Mouse (Mus musculus): ENCODE measurements around the gene Bax.
A peak's percentile ranks its signal among the peaks of the same experiment; 100 is the strongest.

Bax gene

DNA sequence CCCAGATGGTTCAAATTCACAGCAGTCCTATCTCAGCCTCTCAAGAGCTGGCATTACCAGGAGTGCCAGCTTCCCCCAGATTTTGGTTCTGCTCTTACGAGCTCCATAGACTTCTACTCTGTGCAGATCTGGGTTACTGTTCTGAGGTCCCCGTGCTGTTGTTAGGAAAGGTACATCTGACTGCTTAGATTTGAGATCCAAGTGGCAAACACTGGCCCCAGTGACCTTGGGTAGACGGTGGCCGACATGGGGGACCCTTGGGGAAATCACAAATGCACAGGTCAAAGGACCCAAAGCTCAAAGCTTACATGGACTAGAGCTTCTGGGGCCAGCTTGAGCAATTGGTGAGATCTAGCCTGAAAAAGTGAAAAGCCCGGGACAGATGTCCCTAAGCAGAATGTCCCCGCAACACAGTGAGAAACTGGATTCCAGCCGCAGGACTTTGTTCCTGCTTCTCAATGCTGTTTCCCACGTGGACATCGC, 9.9 kb downstream of the Bax start:
- DNase-seq (ENCODE audit: low spot score) = no peak

DNA sequence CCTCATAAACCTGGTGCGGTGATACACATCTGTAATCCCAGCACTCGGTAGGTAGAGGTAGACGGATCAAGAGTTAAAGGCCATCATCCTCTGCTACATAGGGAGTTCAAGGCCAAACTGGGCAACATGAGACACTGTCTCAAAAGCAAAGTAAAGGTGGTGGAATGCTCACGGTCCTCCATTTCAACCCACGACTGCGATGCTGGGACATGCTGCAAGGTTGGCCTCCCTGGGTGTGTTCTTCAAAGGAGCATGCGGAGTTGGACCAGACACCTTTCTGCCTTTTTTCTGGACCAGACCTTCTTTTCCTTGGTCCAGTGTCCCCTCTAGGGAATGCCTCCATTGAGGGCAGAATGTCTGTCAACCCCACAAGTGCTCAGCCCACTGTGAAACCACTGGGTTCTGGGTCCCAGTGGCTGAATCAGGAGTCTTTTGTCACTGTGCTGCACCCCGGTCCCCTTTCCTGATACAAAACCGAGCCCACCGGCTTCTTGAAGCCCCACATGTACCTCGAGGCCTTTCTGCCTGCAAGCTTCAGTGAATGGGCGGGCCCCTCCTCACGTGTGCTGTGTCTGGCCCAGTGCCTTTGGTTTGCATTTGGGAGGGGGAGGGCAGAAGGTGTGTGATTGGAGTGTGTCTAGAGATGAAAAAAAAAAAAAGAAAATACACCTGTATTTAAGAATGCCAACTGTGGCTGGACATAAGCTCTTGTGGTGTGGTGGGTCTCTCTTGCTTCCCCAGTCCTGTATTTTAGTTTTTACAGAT, 10.6 kb downstream of the Bax start:
- no peak for DNase-seq (ENCODE audit: low spot score)

DNA sequence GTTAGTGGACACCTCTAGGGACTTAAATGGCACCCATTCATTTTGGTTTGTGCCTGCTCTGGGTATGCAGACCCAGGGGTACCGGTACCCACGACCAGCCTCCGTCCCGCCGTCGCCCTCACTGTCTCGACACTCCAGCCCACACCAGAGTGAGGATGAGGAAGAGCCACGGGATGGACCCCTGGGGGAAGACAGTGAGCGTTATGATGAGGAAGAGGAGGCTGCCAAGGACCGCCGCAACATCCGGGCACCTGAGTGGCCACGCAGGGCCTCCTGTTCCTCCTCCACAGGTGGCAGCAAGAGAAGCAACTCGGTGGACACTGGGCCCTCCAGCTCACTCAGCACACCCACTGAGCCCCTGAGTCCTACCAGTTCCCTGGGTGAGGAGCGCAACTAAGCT, 11.7 kb downstream of the Bax start:
- no peak for DNase-seq (ENCODE audit: low spot score)

DNA sequence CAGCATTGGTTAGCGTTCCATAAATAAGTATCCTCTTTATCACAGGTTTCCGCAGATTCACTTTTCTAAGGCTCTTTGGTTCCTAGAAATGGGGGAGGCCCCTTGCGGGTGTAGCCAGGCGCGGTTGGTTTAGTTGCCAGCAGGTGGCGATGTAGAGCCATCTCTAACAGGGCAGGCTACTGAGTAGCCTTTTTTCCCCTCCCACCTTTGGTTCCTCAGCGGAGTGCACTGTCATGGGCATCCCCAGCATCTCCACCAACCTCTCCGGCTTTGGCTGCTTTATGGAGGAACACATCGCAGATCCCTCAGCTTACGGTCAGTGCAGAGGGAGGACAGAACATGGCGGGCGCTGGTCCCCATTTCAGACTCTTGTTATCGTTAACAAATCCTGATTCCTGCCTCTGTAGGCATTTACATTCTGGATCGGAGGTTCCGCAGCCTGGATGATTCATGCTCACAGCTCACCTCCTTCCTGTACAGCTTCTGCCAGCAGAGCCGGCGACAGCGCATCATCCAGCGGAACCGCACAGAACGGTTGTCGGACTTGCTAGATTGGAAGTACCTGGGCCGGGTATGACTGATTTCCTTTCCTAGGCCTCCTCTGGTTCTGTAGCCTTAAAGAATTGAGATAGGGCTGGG, 15.2 kb downstream of the Bax start:
- peak; percentile 83 for DNase-seq (ENCODE audit: low spot score)

DNA sequence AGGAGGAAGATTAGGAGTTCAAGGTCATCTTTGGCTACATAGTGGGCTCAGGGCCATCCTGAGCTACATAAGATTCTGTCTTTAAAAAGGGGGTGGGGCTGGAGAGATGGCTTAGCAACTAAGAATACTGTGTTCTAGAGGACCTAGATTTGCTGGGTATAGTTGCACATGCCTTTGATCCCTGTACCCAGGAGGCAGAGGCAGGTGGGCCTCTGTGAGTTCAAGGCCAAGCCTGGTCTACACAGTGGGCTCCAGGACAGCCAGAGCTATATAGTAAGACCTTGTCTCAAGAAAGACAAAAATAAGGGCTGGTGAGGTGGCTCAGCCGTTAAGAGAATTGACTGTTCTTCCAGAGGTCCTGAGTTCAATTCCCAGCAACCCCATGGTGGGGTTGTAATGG, 16.7 kb downstream of the Bax start:
- no peak for DNase-seq (ENCODE audit: low spot score)

DNA sequence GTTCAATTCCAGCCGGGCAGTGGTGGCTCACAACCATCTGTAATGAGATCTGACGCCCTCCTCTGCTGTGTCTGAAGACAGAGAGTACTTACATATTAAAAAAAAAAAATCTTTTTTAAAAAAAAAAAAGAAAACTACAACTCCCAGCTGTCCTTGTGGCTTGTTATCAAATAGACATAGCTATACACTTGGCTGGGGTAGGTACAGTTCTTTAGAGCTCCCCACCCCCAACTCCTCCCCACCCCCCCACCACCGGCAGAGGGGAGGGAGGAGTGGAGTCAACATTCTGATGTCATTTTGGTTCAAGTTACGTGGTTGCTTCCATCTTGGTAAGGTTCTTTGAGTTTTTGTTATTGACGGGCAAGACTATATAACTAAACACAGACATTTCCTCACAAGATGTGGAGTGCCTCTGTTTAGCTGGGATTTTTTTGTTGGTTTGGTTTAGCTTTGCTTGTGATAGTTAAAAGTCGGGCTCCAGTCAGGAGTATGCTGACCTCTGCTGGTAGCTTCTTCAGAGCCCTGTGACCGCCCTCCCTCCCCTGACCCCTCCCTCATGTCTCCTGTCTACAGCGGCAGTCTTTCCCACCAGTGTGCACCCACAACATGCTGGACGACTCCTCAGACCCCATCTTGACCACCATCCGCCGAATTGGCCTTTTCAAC, 19.2 kb downstream of the Bax start:
- DNase-seq (ENCODE audit: low spot score) = no peak

DNA sequence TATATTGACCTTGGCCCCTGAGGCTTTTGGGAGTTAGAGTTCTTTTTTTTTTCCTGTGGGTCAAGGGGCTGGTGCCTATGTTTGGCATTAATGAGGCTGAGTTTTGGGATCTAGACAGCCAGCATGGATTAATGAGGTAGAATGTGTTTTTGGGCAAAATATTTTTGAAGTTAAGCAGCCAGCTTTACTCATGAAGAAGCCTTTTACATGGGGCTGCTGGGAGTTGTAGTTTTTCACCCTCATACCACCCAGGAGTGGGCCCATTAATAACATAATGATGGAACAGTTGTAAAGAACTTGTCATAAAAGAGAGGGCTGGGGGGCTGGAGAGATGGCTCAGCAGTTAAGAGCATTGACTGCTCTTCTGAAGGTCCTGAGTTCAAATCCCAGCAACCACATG, 20.1 kb downstream of the Bax start:
- no peak for DNase-seq (ENCODE audit: low spot score)

DNA sequence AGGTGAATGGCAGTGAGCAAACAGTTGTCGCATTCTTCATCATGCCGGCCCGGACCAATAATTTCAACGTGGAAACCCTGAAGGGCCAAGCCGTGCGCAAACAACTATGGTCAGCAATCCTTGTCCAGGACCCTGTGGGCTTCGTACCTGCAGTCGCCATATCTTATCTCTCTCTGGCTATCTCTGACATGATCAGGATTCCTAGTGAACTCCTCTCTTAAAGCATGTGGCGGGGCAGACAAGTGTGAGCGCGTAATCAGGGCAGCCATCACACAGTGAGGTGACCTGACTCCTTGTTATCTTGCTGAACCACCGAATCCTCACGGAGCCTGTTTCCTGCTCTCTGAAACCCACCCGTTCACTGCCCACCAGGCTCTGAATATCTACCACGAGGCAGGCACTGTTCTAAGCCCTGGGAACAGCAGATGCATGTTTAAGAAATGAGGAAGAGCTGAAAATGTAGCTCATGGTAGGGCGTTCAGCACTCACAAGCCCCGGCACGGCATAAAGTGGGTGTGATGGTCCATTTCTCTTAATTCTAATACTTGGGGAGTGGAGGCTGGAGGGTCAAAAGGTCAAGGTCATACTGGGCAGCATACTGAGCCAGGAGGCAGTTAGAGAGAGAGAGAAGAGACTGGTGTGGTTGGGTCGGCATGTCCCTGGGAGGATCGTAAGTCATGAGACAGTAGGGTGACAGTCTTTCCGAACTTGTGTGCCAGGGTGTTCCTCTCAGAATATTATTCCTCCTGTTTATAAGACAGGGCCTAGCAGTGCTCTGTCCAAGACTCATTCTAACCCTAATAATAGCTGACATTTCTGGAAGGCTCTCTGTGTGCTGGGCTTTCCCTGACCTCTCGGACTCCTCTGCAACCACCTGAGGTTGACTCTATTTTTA, 22.9 kb downstream of the Bax start:
- no peak for DNase-seq (ENCODE audit: low spot score)

DNA sequence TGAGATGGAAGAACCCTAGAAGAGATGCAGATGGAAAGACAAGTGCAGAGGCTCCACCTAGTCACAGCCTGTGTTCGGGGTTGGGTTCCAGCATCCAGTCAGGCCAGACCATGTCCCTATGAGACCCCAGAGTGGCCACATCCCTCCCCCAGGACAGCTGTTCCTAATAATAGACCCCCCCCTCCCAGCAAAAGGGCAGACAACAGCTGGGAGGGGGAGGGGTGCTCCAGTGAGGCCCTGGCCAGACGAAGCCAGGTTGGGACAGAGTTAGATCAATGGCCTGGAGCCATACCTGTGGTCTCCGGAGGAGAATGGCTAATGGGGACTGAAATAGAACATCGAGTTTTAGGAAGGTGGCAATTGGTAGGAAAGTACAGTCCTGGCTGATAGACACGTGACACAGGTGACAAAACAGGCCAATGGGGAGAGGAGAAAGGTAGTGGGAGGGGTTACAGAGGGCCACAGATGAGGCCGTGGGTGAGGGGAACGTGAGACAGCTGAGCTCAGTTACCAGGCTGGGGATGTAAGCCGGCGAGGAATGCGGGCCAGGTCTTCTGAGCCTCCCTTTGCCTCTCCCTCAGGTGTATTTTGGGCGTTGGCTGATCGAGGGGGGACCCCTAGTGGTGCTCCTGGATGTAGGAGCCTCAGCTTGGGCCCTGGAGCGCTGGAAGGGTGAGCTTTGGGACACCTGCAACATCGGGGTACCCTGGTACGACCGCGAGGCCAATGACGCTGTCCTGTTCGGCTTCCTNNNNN, 29.0 kb downstream of the Bax start, which contains the start of gene Ruvbl2:
TSS of gene Ruvbl2 (minus strand) at position 576 of the 756 bp plus-strand sequence.
- DNase-seq (ENCODE audit: low spot score) = no peak

DNA sequence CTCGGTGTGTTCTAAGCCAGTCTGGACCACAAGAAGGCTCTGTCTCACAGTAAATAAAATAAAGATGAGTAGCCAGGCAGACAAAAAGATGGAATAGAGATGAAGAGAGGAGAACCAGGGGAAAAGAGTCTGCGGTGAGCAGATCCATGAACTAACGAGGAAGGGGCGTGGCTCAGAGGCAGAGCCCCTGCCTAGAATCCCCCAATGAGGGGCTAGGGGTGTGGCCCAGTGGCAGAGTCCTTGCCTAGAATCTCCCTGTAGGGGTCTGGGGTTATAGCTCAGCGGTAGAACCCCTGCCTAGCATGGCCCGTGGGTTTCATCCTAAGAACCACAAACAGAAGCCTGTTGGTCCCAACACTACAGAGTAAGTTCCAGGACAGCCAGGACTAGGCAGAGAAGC, 29.7 kb downstream of the Bax start:
- no peak for DNase-seq (ENCODE audit: low spot score)

DNA sequence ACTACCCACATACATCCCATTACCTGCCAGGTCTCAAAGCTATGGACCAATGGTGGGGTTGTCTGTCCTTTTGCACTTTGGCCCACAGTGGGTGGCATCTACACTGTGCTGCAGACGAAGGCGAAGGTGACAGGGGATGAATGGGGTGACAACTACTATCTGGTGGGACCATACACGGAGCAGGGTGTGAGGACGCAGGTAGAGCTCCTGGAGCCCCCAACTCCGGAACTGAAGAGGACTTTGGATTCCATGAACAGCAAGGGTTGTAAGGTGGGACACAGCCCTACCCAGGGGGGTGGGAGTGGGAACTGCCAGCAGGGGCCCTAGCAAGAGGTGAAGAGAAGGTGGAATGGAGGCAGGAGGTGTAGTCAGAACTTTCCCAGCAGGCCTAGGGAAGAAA, 30.3 kb downstream of the Bax start:
- no peak for DNase-seq (ENCODE audit: low spot score)

DNA sequence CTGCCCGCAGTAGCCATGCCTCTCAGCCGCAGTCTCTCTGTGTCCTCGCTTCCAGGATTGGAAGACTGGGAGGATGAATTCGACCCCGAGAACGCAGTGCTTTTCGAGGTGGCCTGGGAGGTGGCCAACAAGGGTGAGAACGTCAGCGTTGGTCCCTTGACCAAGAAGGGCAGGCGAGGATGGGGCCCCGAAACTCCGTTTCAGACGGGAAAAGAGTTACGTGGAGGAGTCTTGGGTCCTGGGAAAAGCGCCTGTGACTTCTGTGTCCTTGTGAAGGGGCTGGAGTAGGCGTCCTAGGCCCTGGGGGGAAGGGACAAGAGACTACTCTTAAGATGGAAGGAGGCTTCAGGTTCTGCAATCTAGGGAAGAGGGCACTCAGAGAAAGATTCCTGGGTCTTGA, 31.7 kb downstream of the Bax start:
- no peak for DNase-seq (ENCODE audit: low spot score)

DNA sequence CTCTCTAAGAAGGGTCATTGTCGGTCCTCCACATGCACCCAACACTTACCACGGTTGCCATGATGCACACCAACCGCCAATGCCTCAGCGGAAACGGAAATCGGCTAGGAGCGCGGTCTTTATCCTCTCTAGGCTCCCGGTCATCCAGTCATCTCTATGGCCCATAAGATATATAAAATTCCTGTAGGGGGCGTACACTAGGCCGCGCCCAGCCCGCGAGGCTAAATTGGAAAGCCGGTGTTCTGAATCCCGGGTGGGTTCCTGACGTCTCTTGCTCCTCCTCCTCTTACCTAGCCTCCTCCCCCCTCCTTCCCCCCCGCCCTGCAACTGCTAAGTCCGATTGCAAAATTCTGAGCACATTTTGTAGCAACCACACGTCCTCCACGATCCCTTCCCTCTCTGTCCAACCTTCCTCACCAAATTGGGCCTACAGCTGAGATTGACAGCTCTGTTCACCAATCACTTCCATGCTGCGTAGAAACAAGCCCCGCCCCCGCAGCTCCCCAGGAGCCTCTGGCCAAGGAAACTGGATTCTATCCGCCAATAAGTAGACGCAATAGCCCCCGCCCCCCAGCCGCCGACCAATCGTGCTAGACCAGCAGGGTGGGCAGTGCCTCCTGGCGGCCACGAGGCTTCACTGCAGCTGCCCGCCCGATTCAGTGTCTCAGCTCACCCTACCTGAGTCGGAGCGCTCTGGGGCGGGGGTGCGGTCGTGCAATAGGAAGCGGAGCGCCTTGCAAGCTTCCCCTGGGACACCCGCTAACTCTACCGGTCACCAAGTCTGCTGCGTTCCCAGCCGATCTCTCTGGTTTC, 32.3 kb downstream of the Bax start, which contains the start of gene Gys1:
TSS of gene Gys1 (plus strand) at position 642 of the 813 bp plus-strand sequence.
- peak; percentile 100 for DNase-seq (ENCODE audit: low spot score)

DNA sequence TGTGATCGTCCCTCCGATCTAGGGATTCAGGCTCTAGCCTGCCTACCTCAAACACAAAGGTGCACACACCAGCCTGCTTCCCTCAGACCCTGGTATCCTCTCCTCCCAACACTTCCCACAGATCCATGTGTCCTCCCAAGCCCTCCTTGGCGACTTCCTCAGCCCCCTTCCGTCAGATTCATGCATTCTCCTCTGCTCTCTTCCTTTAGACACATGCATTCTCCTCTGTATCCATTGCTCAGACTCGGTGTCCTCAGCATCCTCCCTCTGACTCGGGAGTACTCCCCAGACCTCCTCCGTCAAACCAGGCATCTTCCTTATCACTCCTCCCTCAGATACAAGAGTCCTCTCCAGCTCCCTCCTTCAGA, 32.9 kb downstream of the Bax start:
- DNase-seq (ENCODE audit: low spot score) = no peak

DNA sequence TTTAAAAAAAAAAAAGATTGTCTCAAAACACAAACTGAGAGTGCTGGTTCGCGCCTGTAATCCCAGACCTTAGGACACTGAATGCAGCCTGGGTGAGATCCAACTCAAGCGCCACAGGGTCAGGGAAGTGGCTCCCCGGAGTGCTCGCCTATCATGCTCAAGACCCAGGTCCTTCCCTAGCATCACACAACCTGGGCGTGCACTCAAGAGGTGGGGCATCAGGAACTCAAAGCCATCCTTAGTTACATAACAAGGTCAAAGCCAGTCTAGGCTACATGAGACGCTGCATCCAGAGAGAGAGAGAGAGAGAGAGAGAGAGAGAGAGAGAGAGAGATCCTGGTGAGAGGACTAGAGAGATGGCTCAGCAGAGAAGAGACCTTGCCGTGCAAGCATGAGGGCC, 40.1 kb downstream of the Bax start:
- no peak for DNase-seq (ENCODE audit: low spot score)

DNA sequence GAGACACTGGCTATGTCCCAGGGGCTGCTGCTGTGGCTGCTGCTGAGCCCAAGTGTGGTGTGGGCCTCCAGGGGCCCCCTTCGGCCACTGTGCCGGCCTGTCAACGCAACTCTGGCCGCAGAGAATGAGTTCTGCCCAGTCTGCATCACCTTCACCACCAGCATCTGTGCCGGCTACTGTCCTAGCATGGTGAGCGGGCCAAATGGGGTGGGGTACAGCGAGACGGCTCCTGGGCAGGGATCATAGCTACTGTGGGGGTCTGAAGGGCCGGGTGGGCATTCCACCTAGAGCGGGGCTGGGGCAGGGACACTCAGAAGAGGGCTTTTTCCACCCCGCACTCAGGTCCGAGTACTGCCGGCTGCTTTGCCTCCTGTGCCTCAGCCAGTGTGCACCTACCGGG, 45.5 kb downstream of the Bax start:
- DNase-seq (ENCODE audit: low spot score) = no peak

DNA sequence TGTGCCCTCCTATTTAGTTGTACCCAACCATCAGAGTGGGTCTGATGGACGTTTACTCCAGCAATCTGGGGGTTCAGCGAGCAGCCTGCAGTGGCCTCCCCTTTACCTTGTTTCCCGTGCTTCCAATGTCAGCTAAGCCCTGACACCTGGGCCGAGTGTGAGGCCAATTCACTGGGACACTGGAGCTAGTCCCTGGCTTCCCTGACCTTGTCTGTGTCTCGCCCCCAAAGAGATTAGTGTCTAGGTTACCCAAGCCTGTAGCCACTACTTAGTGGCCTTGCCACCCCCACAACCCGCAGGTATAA, 46.1 kb downstream of the Bax start, which contains the start of gene Lhb:
TSS of gene Lhb (plus strand) at position 206 of the 305 bp plus-strand sequence.
- DNase-seq (ENCODE audit: low spot score) = no peak

DNA sequence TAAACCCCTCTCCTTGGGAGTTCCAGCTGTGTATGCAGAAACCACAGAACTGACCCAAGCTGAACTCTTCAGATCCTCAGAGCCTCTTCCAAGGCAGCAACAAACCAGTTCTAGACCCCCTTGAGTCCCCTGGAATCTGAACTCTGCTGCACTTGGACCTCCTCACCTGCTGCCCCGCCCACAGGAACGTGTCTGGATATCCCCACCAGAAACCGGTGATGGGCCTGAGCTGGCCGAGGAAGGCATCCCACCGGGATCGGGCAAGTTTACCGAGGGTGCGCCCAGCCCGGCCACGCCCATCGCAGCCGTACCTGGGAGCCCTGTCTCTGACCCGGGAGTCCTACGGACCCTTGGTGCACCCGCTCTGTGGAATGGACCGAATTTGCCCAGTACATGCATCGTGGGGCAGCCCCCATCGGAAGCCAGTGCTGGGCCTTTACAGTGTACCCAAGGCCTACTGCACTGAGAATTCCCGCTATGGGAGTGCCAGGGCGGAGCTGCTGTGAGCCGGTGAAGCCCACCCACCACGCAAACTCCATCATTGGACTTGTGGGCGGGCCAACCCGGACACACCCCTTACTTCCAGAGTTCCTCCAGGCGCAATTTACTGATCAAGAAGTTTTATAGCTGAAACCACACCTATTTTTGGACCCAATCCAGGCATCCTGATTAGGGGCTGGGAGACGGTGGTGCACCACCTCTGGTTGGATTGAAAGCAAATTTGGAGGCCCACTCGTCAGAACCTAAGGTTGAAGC, 46.7 kb downstream of the Bax start:
- DNase-seq (ENCODE audit: low spot score) = no peak

DNA sequence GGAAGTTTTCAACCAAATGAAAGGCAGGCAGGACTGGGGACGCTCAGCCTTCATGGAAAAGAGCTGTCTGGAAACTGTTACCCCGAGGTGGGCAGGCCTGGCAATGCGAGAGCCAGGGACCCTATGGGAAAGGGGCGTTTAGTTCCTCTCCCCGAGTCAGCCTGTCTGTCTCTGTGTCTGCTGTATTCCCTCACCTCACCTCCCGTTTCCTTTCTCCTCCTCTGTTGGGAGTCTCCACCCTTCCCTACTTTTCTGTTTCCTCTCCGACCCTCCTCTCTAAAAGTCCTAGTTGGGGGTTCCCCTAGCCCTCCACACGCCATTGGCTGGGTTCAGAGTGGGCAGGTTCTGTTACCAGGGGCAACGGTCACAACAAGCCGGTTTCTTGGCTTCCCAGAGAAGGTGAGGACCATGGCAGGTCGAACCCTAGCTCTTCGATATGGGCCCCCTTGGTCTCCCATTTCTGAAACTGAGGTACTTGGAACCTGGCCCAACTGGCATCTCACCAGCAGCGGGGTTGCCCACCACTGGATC, 48.7 kb downstream of the Bax start:
- DNase-seq (ENCODE audit: low spot score) = no peak

DNA sequence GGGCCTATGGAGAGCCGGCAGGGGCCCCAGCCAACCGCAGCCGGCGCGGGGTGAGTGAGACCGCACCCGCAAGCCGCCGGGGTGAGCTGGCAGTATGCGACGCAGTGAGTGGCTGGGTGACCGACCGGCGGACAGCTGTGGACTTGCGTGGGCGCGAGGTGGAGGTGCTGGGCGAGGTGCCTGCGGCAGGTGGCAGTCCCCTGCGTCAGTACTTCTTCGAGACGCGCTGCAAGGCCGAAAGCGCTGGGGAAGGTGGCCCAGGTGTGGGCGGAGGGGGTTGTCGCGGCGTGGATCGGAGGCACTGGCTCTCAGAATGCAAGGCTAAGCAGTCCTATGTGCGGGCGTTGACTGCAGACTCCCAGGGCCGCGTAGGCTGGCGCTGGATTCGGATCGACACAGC, 51.1 kb downstream of the Bax start:
- no peak for DNase-seq (ENCODE audit: low spot score)

Measured in testis, postnatal 14 days (tissue).